Mouse (Mus musculus): ENCODE data around the gene Mrpl46.

GRCm38 (mm10) chr7:78807192-78807591 lies 23.9 kb upstream of the Mrpl46 start:
- TF ChIP-seq CTCF (IDR thresholded peaks at IDR 0.05; ENCODE audit: low read depth) (no peak), EP300 (IDR thresholded peaks at IDR 0.05; ENCODE audit: low read depth) (no peak)
